Mouse (Mus musculus) heart, adult 9 months (tissue): ENCODE data around the gene Map2k4.

ENCODE experiments used
- DNase-seq, 2 experiments: peaks; one replicate each; pipeline ENCODE4 v3.0.0; 2022; ENCODE audit warnings: low spot score in 2 of 2

Gene Map2k4

GRCm38 (mm10) chr11:65712754-65713306 is 75.3 kb downstream of the Map2k4 start:
- no peak for DNase-seq

DNA sequence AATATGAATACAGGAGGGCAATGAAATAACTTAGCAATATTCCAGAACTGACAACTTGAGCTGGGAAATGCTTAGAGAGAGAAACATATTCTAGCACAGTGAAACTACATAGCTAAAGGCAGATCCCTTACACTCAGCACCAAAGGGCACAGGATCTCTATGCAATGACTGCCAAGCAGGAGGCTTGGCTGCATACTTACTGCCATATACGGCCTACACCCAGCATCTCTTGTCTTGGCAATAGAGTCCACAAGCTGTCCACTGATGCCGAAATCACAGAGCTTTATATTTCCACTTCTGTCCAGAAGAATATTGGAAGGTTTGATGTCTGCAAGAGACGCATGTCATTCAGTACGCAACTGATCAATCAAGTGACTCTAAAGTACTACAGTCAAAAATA is 81.3 kb downstream of the Map2k4 start:
- no peak for DNase-seq

- no peak for DNase-seq
Measured at GRCm38 (mm10) chr11:65706176-65706575, 81.9 kb downstream of the Map2k4 start.

DNA sequence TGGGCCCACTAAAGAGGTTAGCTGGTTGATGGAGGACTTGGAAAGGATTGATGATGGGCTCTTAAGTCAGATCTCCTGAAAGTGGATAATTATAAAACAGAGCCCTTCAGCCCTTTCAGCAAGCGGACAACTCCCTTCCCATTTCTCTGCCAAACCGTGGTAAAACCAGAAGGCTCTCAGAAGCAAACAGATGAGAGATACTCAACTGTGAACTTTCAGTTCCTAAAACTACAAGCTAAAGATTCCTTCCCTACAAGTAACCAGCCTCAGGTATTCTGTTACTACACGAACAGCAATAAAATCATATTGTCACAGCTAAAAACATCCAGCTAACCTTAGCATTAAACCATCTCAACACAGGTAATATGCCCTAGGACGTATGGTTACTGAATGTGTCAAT is 83.2 kb downstream of the Map2k4 start:
- no peak for DNase-seq

DNA sequence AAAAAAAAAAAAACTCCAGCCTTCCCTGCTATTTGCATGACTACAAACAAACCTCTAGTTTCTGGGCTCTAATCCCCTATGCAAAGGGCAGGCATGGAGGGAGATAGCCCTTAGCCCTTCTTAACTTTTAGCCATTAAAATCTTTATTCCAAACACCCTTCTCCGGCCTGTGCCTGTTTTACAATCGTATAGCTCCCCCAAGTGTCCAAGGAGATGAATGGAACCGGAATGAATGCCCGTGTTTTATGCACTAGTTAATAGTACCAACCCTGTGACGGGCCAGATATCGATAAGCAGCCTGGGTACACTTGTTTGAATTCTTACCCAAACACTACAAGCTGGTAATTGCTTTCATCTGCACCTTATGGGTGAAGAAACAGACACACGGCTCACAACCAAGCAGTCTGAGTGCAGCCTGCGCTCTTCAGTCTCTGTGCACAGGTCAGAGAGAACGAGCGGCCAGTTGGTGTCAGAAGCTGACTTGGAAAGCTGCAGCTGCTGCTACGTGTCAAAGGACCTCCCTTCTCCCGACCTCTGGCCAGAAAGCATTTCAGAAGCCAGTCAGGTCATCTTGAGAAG is 109.2 kb downstream of the Map2k4 start:
- peak in 1 of 2 experiments; percentile 13 for DNase-seq

DNA sequence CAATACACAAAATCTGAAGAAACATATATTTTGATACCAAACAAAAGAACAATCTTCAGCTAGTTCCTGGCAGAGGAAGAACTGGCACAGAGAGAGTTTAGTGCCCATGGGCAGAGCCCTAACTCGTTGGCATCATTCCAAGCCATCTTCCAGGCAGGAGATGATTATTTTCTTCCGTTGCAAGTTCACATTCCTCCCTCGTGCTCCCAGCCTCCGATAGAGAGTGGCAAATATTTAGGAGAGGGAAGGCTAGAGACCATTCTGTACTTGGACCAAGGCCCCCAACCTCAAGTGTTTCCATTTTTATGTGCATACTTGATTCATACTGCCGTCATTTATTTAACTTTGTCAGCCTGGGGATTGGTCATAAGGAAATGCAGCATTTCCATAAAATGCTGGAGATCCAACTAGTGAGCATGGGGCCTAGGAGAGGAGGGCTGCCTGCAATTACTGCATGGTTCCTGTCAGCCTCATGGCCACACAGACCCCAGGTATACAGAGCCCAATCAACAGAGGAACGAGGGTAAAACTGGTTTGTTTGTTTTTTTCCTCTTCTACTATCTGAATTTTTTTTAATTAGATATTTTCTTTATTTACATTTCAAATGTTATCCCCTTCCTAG is 120.6 kb downstream of the Map2k4 start:
- DNase-seq, result peak; percentile 9 to 32

GRCm38 (mm10) chr11:65664903-65665302 is 123.2 kb downstream of the Map2k4 start:
- no peak for DNase-seq

GRCm38 (mm10) chr11:65661790-65662522 is 126.1 kb downstream of the Map2k4 start:
- no peak for DNase-seq

DNA sequence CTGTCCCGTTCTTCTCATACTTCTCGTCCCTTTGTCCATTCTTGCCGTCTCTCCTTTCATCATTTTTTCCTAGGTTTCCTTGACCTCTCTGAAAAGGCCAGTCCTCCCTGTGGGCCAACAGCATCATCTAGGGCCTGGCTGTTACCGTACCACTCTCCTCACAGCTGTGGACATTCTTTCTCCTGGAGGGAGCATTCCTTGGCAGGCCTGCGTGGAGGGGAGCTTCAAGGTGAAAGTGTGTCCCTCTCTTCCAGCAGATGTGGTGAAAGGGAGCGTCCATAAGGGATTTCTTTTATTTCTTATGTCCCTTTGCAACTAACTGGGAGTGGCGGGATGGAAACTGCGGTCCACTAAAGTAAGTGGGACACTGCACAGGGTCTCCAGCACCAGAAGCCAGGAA is 134.2 kb downstream of the Map2k4 start:
- DNase-seq, result no peak

- DNase-seq, result no peak
Measured at GRCm38 (mm10) chr11:65651426-65651825, 136.7 kb downstream of the Map2k4 start.

DNA sequence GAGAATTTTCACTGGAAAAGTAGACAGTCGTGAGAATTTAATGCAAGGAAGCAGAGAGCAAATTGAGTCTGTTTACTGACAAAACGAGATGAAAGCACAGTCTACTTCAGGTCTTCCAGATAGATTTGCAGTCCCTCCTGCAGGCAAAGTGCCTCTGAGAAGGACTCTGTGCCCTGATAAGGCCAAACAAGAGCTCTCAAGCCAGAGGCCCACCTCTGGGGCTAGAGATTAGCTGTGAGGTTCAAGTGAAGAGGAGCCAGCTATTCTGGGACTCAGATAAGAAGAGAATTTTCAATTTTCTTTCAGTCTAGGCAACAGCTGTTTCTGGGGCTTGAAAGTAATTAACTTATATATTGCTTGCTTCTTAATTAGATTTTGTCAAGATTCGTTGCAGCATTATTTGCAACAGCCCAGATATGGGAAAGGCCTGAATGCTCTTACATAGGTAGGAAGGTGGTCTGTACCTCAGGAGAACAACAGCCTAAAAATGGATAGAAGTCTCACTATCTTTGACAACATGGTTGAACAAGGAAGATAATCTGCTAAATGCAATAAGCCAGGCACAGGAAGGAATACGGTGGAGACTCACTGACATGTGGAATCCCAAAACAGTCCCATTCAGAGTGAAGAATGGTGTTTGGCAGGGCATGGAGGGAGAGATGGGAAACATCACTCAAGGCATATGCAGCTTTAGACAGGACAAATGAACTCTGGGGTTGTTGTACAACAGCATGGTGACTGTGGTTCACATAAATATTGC is 138.0 kb downstream of the Map2k4 start:
- peak in 1 of 2 experiments; percentile 14 for DNase-seq

DNA sequence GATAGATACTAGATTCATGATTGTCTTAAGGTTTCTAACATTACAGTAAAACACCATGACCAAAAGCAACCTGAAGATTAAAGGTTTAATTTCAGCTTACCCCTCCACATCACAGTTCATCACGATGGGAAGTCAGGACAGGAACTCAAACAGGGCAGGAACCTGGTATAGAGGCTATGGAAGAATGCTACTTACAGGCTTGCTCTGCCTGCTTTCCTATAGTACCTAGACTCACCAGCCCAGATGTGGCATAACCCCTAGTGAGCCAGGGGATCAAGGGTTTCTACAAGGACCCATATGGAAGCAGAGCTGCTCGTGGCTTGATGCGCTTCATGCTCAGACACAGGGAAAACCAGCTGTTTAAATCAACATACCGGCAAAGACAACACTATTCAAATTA is 138.6 kb downstream of the Map2k4 start:
- DNase-seq, result no peak

DNA sequence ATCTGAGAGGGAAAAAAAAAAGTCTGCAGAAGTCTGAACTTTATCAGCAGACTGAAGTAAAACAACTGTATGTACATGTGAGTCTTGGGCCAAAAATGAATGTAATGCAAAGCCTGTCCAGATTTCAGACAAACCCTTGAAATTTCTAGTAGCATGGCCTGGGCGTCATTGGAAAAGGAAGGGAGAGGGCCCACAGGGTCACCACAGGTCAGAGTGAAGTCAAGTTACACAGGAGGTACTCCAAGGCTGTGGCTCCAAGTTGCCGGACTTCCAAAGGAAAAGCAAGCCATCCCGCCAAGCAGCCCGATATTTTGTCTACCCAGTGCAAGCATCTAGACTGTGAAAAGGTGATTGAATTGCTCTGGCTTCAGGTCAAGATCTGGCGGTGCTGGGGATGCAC is 141.8 kb downstream of the Map2k4 start:
- no peak for DNase-seq

GRCm38 (mm10) chr11:65644539-65644938 is 143.6 kb downstream of the Map2k4 start:
- no peak for DNase-seq

- peak; percentile 33 to 50 for DNase-seq
Measured at GRCm38 (mm10) chr11:65640261-65640660, 147.8 kb downstream of the Map2k4 start.
